In genomic region chr8:88297976-88298732, GRCm38 (mm10) we compare ENCODE assay signal across 8 mouse cellular contexts. TPM values are rescaled to one million over a fixed set of nuclear protein-coding genes. Genes with fewer than 3 reads are reported as not detected.
DNase-seq lines count a peak whose midpoint lies in the region; ATAC-seq and TF ChIP-seq lines count a peak whose summit lies in the region.

No protein-coding gene starts in this region.

- H3K9ac ChIP-seq in heart, adult 2 months (ENCODE audit: low read depth, low read length), result no peak overlapping the region
- H3K9ac ChIP-seq in hindbrain, embryonic 11.5 days (ENCODE audit: low read depth, low read length), result no peak overlapping the region

- H3K4me3 ChIP-seq in heart, adult 2 months, result no peak overlapping the region
- no peak overlapping the region for H3K4me3 ChIP-seq in hindbrain, embryonic 11.5 days (ENCODE audit: low read depth, low read length)

- no peak for TF ChIP-seq POLR2A in heart, adult 2 months (IDR thresholded peaks at IDR 0.05; ENCODE audit: insufficient read depth, low read depth, low read length)

- no peak overlapping the region for H3K4me2 ChIP-seq in hindbrain, embryonic 11.5 days (replicated peaks; ENCODE audit: low read depth, low read length)

- ATAC-seq in hindbrain, embryonic 11.5 days (ENCODE audit: low FRiP score), result no peak

- 34% methylated on average over 12 of the region's 12 CpGs for whole genome bisulfite sequencing in heart, adult 2 months
- 67% methylated on average over 12 of the region's 12 CpGs for WGBS in hindbrain, embryonic 11.5 days

- H3K27me3 ChIP-seq in heart, adult 2 months (ENCODE audit: control insufficient read depth, insufficient read depth, low read length), result no peaks in the 10 kb centered on the region
- H3K27me3 ChIP-seq in hindbrain, embryonic 11.5 days (ENCODE audit: control insufficient read depth, insufficient read depth, low read length), result no peaks in the 10 kb centered on the region

- no peaks in the 10 kb centered on the region for H3K79me2 ChIP-seq in heart, adult 2 months (replicated peaks; ENCODE audit: control insufficient read depth, insufficient read depth, low read length)

- no peaks in the 10 kb centered on the region for H3K9me3 ChIP-seq in hindbrain, embryonic 11.5 days (ENCODE audit: control insufficient read depth, low read length)

- intact Hi-C loops in heart, adult 2 months (cut with DNase I), result no loop called here

- no peaks in the 10 kb centered on the region for H3K36me3 ChIP-seq in heart, adult 2 months (ENCODE audit: control insufficient read depth, insufficient read depth, low read length)
- H3K36me3 ChIP-seq in hindbrain, embryonic 11.5 days (ENCODE audit: control insufficient read depth, insufficient read depth, low read length), result no peaks in the 10 kb centered on the region

- no peak for TF ChIP-seq EP300 in heart, adult 2 months (IDR thresholded peaks at IDR 0.05; ENCODE audit: insufficient read depth, low read depth, low read length)

- peaks cover 3% of the 10 kb centered on the region; the same call in 1 of the 2 replicates for H3K4me1 ChIP-seq in heart, adult 2 months (ENCODE audit: control insufficient read depth, insufficient read depth, low read length)
- peaks cover 2% of the 10 kb centered on the region for H3K4me1 ChIP-seq in hindbrain, embryonic 11.5 days (replicated peaks; ENCODE audit: control insufficient read depth, insufficient read depth, low read length)

- no peak for TF ChIP-seq CTCF in heart, adult 2 months (IDR thresholded peaks at IDR 0.05)

- H3K27ac ChIP-seq in heart, adult 2 months, result peak overlapping the region; percentile 15; the same call in 1 of the 2 replicates
- H3K27ac ChIP-seq in hindbrain, embryonic 11.5 days (ENCODE audit: low read depth, low read length), result no peak overlapping the region

- peak; percentile 38 for DNase-seq in embryo, embryonic 10.5 days (ENCODE audit: low spot score)
- DNase-seq in embryo, embryonic 9.5 days (ENCODE audit: extremely low spot score), result no peak
- peak; percentile 73 for DNase-seq in Muller cell, postnatal 12 days (ENCODE audit: inconsistent ontology term)
- peak in 1 of 2 experiments; percentile 68 for DNase-seq in heart, adult 2 months
- peak; percentile 86 for DNase-seq in liver
- DNase-seq in yolk sac, embryonic 10.5 days (ENCODE audit: low spot score), result peak; percentile 33
- DNase-seq in hindbrain, embryonic 11.5 days (ENCODE audit: low spot score), result no peak
- DNase-seq in natural killer cell, adult 2 months (ENCODE audit: low spot score in 2 of 2), result no peak

RNA-seq across cellular contexts. Expression of gene Adcy7, which starts 26.0 kb away (rescaled TPM):
- 1 to 10 TPM; 5.9 to 7.6 TPM for total RNA-seq in heart, adult 2 months (2021)
- 10.5 and 11.8 TPM in 2 replicates for polyA plus RNA-seq in heart, adult 2 months (2012; rRNA removed)
- polyA plus RNA-seq in hindbrain, embryonic 11.5 days (2014; fragmentation: Nextera tagmentation; extraction: Ambion mirVana), result 1.7 and 2.5 TPM in 2 replicates

Comparison
In these comparisons a context has a peak if more than half of its experiments do, and no peak if none do; other contexts are left out.
1. DNase-seq: peak in embryo, embryonic 10.5 days (single experiment), Muller cell, postnatal 12 days (single experiment), liver (single experiment) and yolk sac, embryonic 10.5 days (single experiment); none in embryo, embryonic 9.5 days (single experiment), hindbrain, embryonic 11.5 days (single experiment) and natural killer cell, adult 2 months (0 of 2).